Mouse (Mus musculus) liver, postnatal 0 days (tissue): ENCODE results near the gene Cryba2. TPM values are rescaled to one million over a fixed set of nuclear protein-coding genes. Genes with fewer than 3 reads are reported as not detected.

Experiments used
- ATAC-seq: fragments of 200-750 bp; cut with Nextera tagmentation; 2 replicates; pipeline ENCODE4 v1.8.0; 2017; ENCODE audit warnings: mild to moderate bottlenecking, moderate library complexity
- DNase-seq: peaks from one replicate; pipeline ENCODE4 v3.0.0-alpha.2; 2016
- H3K27ac ChIP-seq: fragments of 300-500 bp; sonication (generic); 2 replicates; pipeline ENCODE4 v1.5.1; 2014; ENCODE audit warnings: antibody characterized with exemption, moderate library complexity, mild to moderate bottlenecking, low read depth
- H3K27me3 ChIP-seq: fragments of 300-500 bp; sonication (generic); 2 replicates; pipeline ENCODE4 v1.6.1; 2014; ENCODE audit warnings: low read length, control low read depth, mixed read lengths; ENCODE audit not compliant: insufficient read depth
- H3K36me3 ChIP-seq: fragments of 300-500 bp; sonication (generic); replicated peaks from 2 replicates; pipeline ENCODE4 v1.6.1; 2014; ENCODE audit warnings: mild to moderate bottlenecking, control low read depth, low read length, moderate library complexity, mixed read lengths; ENCODE audit not compliant: insufficient read depth
- H3K4me1 ChIP-seq: fragments of 300-500 bp; sonication (generic); 2 replicates; pipeline ENCODE4 v1.6.1; 2014; ENCODE audit warnings: antibody characterized with exemption, mild to moderate bottlenecking, control low read depth; ENCODE audit not compliant: insufficient read depth
- H3K4me2 ChIP-seq: fragments of 300-500 bp; sonication (generic); 2 replicates; pipeline ENCODE4 v1.6.1; 2014; ENCODE audit warnings: low read depth, mild to moderate bottlenecking, low read length, moderate library complexity, mixed read lengths
- H3K4me3 ChIP-seq: fragments of 300-500 bp; sonication (generic); 2 replicates; pipeline ENCODE4 v1.5.1; 2014; ENCODE audit warnings: low read depth, low read length
- H3K9ac ChIP-seq: fragments of 300-500 bp; sonication (generic); replicated peaks from 2 replicates; pipeline ENCODE4 v1.6.1; 2014; ENCODE audit warnings: mild to moderate bottlenecking, moderate library complexity
- H3K9me3 ChIP-seq: fragments of 300-500 bp; sonication (generic); 2 replicates; pipeline ENCODE4 v1.6.1; 2016; ENCODE audit warnings: mild to moderate bottlenecking, control low read depth, low read length, mixed read lengths
- CTCF ChIP-seq: sonication (generic); IDR thresholded peaks from 2 replicates; pipeline ENCODE4 v1.5.1; 2016; ENCODE audit warnings: antibody characterized with exemption, low read depth
- EP300 ChIP-seq: IDR thresholded peaks from 2 replicates; pipeline ENCODE4 v1.6.1; 2016; ENCODE audit warnings: antibody characterized with exemption, low read depth, mild to moderate bottlenecking
- WGBS: fragments of 180-500 bp; shearing (Covaris S2); extraction: QIAGEN DNeasy Blood & Tissue Kit; methylation state at CpG from one replicate; pipeline ENCODE4 v1.1.7; 2014; ENCODE audit not compliant: insufficient replicate concordance; 5-methylcytosine and 5-hydroxymethylcytosine counted together
- polyA plus RNA-seq: library from polyadenylated mRNA; unstranded; fragments of >200 nt; fragmentation: Nextera tagmentation; extraction: Ambion mirVana; gene quantifications from 2 replicates; pipeline ENCODE4 v1.2.1, GENCODE M21; 2015

The Cryba2 gene
- not detected in 2 replicates for polyA plus RNA-seq

DNA sequence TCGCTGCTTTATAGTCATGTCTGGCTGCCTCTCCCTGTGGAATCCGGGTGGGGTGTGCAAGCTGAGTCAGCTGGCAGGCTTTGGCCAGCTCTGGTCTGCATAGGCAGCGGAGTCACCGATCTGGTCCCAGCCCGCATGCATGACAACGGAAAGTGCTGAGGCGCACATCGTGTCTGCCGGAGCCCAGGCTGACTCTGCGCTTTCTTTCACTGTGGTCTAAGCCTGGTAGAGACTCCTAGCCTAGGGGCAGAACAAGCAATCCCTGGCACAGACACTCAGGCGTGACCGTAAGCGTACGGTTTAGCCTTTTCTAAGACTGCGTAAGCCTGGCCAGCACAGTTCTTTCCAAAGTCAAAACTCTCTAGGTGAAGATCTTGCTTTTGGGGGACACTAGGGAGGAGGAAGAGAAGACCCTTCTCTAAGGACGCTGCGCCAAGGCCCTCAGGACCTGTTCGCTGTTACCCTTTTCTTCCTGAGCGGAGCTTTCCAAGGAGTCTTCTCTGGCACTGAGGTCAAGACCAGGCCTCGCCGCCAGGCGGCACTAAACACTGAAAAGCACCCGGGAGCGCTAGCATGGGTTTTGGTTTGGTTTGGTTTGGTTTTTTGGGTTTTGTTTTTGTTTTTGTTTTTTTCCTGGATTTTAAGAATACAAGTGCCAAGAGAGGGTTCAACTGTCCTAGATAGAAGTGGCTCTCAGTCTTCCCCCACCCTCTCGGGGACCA is at the start of gene Cryba2:
TSS of gene Cryba2 (minus strand) at position 10 of the 722 bp plus-strand sequence.
- H3K36me3 ChIP-seq = no peaks in the 10 kb centered on the region
- TF ChIP-seq CTCF (peak; percentile 72), EP300 (no peak)
- no peak within 1 kb of the TSS for H3K4me2 ChIP-seq
- H3K27ac ChIP-seq = no peak within 1 kb of the TSS
- H3K27me3 ChIP-seq = peaks cover 59% of the 10 kb centered on the region
- no peak within 1 kb of the TSS for H3K9ac ChIP-seq
- DNase-seq (peak; percentile 69), ATAC-seq (no peak)
- H3K4me1 ChIP-seq = no peaks in the 10 kb centered on the region
- H3K4me3 ChIP-seq = no peak within 1 kb of the TSS
- WGBS = 8% methylated on average over 25 of the region's 25 CpGs
- H3K9me3 ChIP-seq = no peaks in the 10 kb centered on the region

DNA sequence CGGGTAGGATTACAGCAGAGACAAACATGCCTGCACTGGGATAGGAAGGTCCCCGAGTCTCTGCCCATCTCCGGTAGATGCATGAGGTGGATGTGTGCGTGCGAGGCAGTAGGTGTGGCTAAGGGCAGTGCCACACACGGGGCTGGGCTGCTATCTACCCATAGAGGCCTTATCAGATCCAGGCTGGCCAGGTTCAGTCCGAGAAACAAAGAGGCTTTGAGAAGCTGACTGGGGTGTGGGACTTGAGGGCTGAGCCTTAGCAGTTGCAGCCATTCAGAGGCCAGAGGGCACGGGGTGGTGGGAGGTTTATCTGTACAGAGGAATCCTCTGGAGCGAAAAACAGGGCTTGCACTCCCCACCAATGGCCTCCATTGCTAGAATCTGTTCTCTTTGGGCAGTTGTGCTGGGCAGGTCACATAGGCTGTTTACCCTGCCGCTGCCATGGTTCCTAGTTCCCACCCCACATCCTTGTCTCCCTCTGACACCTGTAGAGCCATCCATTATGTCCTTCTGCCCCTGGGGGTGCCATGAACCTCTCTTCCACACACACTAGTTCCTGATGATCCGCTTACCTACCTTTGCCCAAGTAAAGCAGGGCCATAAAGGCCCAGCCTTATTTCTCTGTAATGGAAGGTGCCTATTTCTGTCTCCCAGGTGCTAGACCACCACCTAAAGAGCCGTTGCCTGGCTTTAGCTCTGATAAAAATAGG is 48.9 kb upstream of the Cryba2 start:
- TF ChIP-seq CTCF (no peak), EP300 (no peak)
- no peaks in the 10 kb centered on the region for H3K9me3 ChIP-seq
- 48% methylated on average over 12 of the region's 12 CpGs for WGBS
- DNase-seq (no peak), ATAC-seq (no peak)
- no peak overlapping the region for H3K4me3 ChIP-seq
- H3K27me3 ChIP-seq = peaks cover 4% of the 10 kb centered on the region; the same call in 1 of the 2 replicates
- no peaks in the 10 kb centered on the region for H3K4me1 ChIP-seq
- no peak overlapping the region for H3K27ac ChIP-seq
- no peak overlapping the region for H3K9ac ChIP-seq
- H3K36me3 ChIP-seq = peaks cover 3% of the 10 kb centered on the region; the same call in 1 of the 2 replicates
- H3K4me2 ChIP-seq = no peak overlapping the region

DNA sequence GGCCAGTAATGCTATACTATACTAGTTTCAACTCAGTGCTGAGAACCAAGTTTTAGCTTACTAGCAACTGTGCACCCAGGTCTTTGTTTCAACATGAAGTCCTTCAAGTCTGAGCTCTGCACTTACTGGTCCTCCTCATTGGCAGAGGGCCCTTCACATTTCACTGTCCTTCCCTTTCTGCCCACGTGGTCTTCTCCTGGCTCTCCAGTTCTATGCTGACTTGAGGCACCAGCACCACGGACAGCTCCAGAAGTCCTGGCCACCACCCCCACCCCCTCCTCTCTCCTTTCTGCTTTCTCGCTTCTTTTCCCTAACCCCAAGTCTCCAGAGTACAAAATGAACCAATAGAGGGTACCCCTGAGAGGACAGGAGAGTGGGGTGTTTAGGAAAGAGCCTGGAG is 46.8 kb upstream of the Cryba2 start:
- DNase-seq (no peak), ATAC-seq (no peak)
- no peak overlapping the region for H3K4me3 ChIP-seq
- H3K27ac ChIP-seq = no peak overlapping the region
- no peak overlapping the region for H3K9ac ChIP-seq
- no peak overlapping the region for H3K4me2 ChIP-seq
- no peaks in the 10 kb centered on the region for H3K4me1 ChIP-seq
- no peaks in the 10 kb centered on the region for H3K9me3 ChIP-seq
- H3K36me3 ChIP-seq = no peaks in the 10 kb centered on the region
- WGBS = 4% methylated on average over 3 of the region's 3 CpGs
- peaks cover 3% of the 10 kb centered on the region; the same call in 1 of the 2 replicates for H3K27me3 ChIP-seq
- no peak for TF ChIP-seq EP300
- no peak for TF ChIP-seq CTCF

DNA sequence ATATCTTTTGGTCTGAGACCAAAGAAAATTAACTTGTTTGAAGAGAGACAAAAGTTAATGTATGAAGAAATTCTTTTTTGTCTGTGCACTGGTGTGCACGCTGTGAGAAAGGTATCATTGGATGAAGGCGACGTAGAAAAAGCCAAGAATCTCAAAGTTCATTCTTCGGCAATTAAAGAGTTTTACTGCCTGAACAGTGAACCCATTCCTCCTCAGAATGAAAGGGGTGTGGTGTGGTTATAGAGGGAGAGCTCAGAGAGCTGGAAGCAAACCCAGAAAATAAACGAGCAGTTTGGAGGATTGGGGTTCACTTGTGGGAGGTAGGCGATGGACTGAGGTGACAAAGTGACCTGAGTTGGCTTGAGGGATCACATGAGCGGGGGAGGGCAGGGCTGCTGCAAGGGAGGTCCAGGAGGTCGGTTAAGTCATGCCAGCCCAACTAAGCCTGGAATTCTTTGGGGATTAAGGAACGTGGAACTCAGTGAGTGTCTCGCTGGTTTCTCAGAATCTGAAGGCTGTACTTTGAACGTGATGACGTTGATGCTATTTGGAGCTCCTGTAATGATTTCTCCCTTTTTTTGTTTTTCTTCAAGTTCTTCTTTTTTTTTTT is 43.4 kb upstream of the Cryba2 start:
- Histone ChIP-seq H3K4me2 (no peak overlapping the region), H3K9me3 (no peaks in the 10 kb centered on the region), H3K27ac (no peak overlapping the region), H3K9ac (no peak overlapping the region), H3K27me3 (peaks cover 5% of the 10 kb centered on the region; the same call in 1 of the 2 replicates), H3K36me3 (no peaks in the 10 kb centered on the region), H3K4me1 (no peaks in the 10 kb centered on the region), H3K4me3 (no peak overlapping the region)
- DNase-seq = no peak
- TF ChIP-seq EP300 (no peak), CTCF (no peak)
- ATAC-seq = no peak
- WGBS = 47% methylated on average over 12 of the region's 12 CpGs

DNA sequence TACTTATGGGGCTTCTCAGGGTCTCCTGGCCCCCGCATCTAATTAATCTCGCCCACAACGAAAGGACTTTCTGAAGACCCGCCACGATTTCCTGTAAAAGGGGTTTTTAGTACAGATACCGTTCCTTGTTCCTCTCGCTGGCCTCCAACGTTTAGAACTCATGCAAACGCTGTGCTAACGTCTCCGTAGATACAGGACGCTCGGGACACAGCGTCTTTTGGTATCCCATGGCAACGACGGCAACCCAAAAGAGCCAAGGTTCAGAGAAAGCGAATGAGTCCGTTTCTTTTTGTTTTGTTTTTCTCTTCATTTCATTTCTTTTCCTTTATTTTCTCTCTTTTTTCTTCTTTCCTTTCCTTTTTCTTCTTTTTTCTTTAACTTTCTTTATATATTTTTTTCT is 42.5 kb upstream of the Cryba2 start, which contains the start of gene Cfap65:
TSS of gene Cfap65 (minus strand) at position 198 of the 400 bp plus-strand sequence.
- DNase-seq = peak; percentile 44
- H3K36me3 ChIP-seq = no peaks in the 10 kb centered on the region
- TF ChIP-seq CTCF (no peak), EP300 (no peak)
- no peak within 1 kb of the TSS for H3K27ac ChIP-seq
- 2% methylated on average over 18 of the region's 18 CpGs for WGBS
- ATAC-seq = no peak
- no peak within 1 kb of the TSS for H3K9ac ChIP-seq
- H3K4me1 ChIP-seq = no peaks in the 10 kb centered on the region
- peaks cover 5% of the 10 kb centered on the region; the same call in 1 of the 2 replicates for H3K27me3 ChIP-seq
- H3K9me3 ChIP-seq = no peaks in the 10 kb centered on the region
- no peak within 1 kb of the TSS for H3K4me3 ChIP-seq
- 0 out of 2 replicates have a peak within 1 kb of the TSS, but pooled peaks have one; percentile 4 for H3K4me2 ChIP-seq
